ENCODE assay signal across 9 mouse cellular contexts in genomic region chr8:120421638-120422037, GRCm38 (mm10).
DNase-seq lines count a peak whose midpoint lies in the region; ATAC-seq and TF ChIP-seq lines count a peak whose summit lies in the region.
"Had no signal": no experiment of that assay in that cellular context is flagged by ENCODE, and none has a peak within 500 bp of the region (broad histone marks: within the 10 kb centered on the region; RNA-seq: fewer than 3 reads in every experiment).

No protein-coding gene starts in this region.

- no peaks in the 10 kb centered on the region for H3K27me3 ChIP-seq in forebrain, embryonic 11.5 days (ENCODE audit: control insufficient read depth, insufficient read depth, low read length)
- no peaks in the 10 kb centered on the region for H3K27me3 ChIP-seq in forebrain, postnatal 0 days (ENCODE audit: insufficient read depth, low read length)
- peaks cover 30% of the 10 kb centered on the region for H3K27me3 ChIP-seq in E14TG2a.4 (ENCODE audit: insufficient read depth, low read length)
- no peaks in the 10 kb centered on the region for H3K27me3 ChIP-seq in forebrain, embryonic 16.5 days (replicated peaks; ENCODE audit: control insufficient read depth, insufficient read depth, low read length)
- no peaks in the 10 kb centered on the region for H3K27me3 ChIP-seq in hindbrain, embryonic 14.5 days (ENCODE audit: control insufficient read depth, insufficient read depth, low read length)

- DNase-seq in forebrain, embryonic 11.5 days (ENCODE audit: low spot score) = no peak
- DNase-seq in forebrain, postnatal 0 days = no peak
- DNase-seq in hindbrain, embryonic 14.5 days (ENCODE audit: low spot score) = no peak
- no peak for DNase-seq in cerebellum, adult 18-20 months
- no peak for DNase-seq in spleen, adult 18-20 months
- no peak for DNase-seq in cerebellum, adult 9-11 months

- WGBS in forebrain, embryonic 11.5 days = 7% methylated on average over 9 of the region's 9 CpGs
- WGBS in forebrain, postnatal 0 days = 30% methylated on average over 9 of the region's 9 CpGs
- 25% methylated on average over 9 of the region's 9 CpGs for WGBS in forebrain, embryonic 16.5 days
- WGBS in hindbrain, embryonic 14.5 days = 9% methylated on average over 8 of the region's 9 CpGs

- peak overlapping the region; percentile 21; the same call in 1 of the 2 replicates for H3K27ac ChIP-seq in forebrain, embryonic 11.5 days (ENCODE audit: low read depth, low read length)
- H3K27ac ChIP-seq in forebrain, postnatal 0 days (ENCODE audit: low read depth, low read length) = no peak overlapping the region
- H3K27ac ChIP-seq in forebrain, embryonic 16.5 days (ENCODE audit: low read length) = no peak overlapping the region
- peak overlapping the region; percentile 52; the same call in 1 of the 2 replicates for H3K27ac ChIP-seq in hindbrain, embryonic 14.5 days

- no peak for TF ChIP-seq CTCF in forebrain, postnatal 0 days (IDR thresholded peaks at IDR 0.05; ENCODE audit: low read depth)
- TF ChIP-seq CTCF in E14TG2a.4 (conservative IDR thresholded peaks at IDR 0.05; ENCODE audit: low read length) = no peak

- H3K4me2 ChIP-seq in forebrain, embryonic 11.5 days (ENCODE audit: low read depth, low read length, severe bottlenecking) = no peak overlapping the region
- no peak overlapping the region for H3K4me2 ChIP-seq in forebrain, postnatal 0 days (ENCODE audit: low read depth)
- H3K4me2 ChIP-seq in forebrain, embryonic 16.5 days (ENCODE audit: low read length) = no peak overlapping the region
- no peak overlapping the region for H3K4me2 ChIP-seq in hindbrain, embryonic 14.5 days (replicated peaks)

- H3K4me1 ChIP-seq in forebrain, embryonic 11.5 days (replicated peaks; ENCODE audit: control insufficient read depth, insufficient read depth, low read length) = peaks cover 69% of the 10 kb centered on the region
- peaks cover 30% of the 10 kb centered on the region for H3K4me1 ChIP-seq in forebrain, postnatal 0 days (ENCODE audit: insufficient read depth)
- H3K4me1 ChIP-seq in E14TG2a.4 (replicated peaks; ENCODE audit: low read depth, low read length) = peaks cover 80% of the 10 kb centered on the region
- H3K4me1 ChIP-seq in forebrain, embryonic 16.5 days (replicated peaks; ENCODE audit: control insufficient read depth, insufficient read depth, low read length) = peaks cover 73% of the 10 kb centered on the region
- peaks cover 67% of the 10 kb centered on the region for H3K4me1 ChIP-seq in hindbrain, embryonic 14.5 days (replicated peaks; ENCODE audit: control insufficient read depth, insufficient read depth, low read length)

- no peaks in the 10 kb centered on the region for H3K36me3 ChIP-seq in forebrain, embryonic 11.5 days (ENCODE audit: control insufficient read depth, insufficient read depth, low read length)
- no peaks in the 10 kb centered on the region for H3K36me3 ChIP-seq in forebrain, postnatal 0 days (ENCODE audit: insufficient read depth)
- no peaks in the 10 kb centered on the region for H3K36me3 ChIP-seq in E14TG2a.4 (ENCODE audit: insufficient read depth, low read length)
- H3K36me3 ChIP-seq in forebrain, embryonic 16.5 days (ENCODE audit: control insufficient read depth, insufficient read depth) = no peaks in the 10 kb centered on the region
- H3K36me3 ChIP-seq in hindbrain, embryonic 14.5 days (replicated peaks; ENCODE audit: control insufficient read depth, insufficient read depth) = no peaks in the 10 kb centered on the region

- no peaks in the 10 kb centered on the region for H3K9me3 ChIP-seq in forebrain, embryonic 11.5 days (ENCODE audit: control insufficient read depth, low read length)
- no peaks in the 10 kb centered on the region for H3K9me3 ChIP-seq in forebrain, postnatal 0 days (ENCODE audit: low read length)
- no peaks in the 10 kb centered on the region for H3K9me3 ChIP-seq in E14TG2a.4 (ENCODE audit: low read length)
- no peaks in the 10 kb centered on the region for H3K9me3 ChIP-seq in forebrain, embryonic 16.5 days (ENCODE audit: control insufficient read depth, low read length)
- no peaks in the 10 kb centered on the region for H3K9me3 ChIP-seq in hindbrain, embryonic 14.5 days (ENCODE audit: control insufficient read depth, low read length)

- 0 out of 2 replicates have a peak overlapping the region, but pooled peaks have one; percentile 4 for H3K9ac ChIP-seq in forebrain, embryonic 11.5 days (ENCODE audit: low read length)
- H3K9ac ChIP-seq in forebrain, postnatal 0 days = no peak overlapping the region
- peak overlapping the region; percentile 12; the same call in 1 of the 2 replicates for H3K9ac ChIP-seq in forebrain, embryonic 16.5 days (replicated peaks; ENCODE audit: low read depth, low read length)
- peak overlapping the region; percentile 16; the same call in 1 of the 2 replicates for H3K9ac ChIP-seq in hindbrain, embryonic 14.5 days

- H3K4me3 ChIP-seq in forebrain, embryonic 11.5 days (ENCODE audit: low read depth, low read length) = no peak overlapping the region
- H3K4me3 ChIP-seq in forebrain, postnatal 0 days (ENCODE audit: low read depth, low read length) = no peak overlapping the region
- peak overlapping the region; percentile 32 for H3K4me3 ChIP-seq in E14TG2a.4 (replicated peaks; ENCODE audit: low read length)
- no peak overlapping the region for H3K4me3 ChIP-seq in forebrain, embryonic 16.5 days (replicated peaks; ENCODE audit: low read length)
- no peak overlapping the region for H3K4me3 ChIP-seq in hindbrain, embryonic 14.5 days (replicated peaks; ENCODE audit: low read length)
- H3K4me3 ChIP-seq: erythroblast, embryonic 14.5 days had no signal

- no peak for ATAC-seq in forebrain, embryonic 11.5 days (replicated peaks; ENCODE audit: low FRiP score)
- ATAC-seq in forebrain, postnatal 0 days = no peak
- no peak for ATAC-seq in forebrain, embryonic 16.5 days
- ATAC-seq in hindbrain, embryonic 14.5 days (ENCODE audit: low FRiP score) = no peak

Comparison
In these comparisons a context has a peak if more than half of its experiments do, and no peak if none do; other contexts are left out.
1. H3K27ac ChIP-seq: peak in forebrain, embryonic 11.5 days (single experiment) and hindbrain, embryonic 14.5 days (single experiment); none in forebrain, postnatal 0 days (single experiment) and forebrain, embryonic 16.5 days (single experiment).